Mouse (Mus musculus) lung, adult 10 weeks (tissue): ENCODE data around the gene Anxa9. TPM values are rescaled to one million over a fixed set of nuclear protein-coding genes. Genes with fewer than 3 reads are reported as not detected.

Experiments used
- polyA plus RNA-seq: library from polyadenylated mRNA; stranded (reverse); fragments of 350-450 nt; fragmentation: Illumina TruSeq; extraction: RNeasy Lipid Tissue Mini Kit (QIAGEN cat#74804); gene quantifications from one replicate; pipeline ENCODE4 v1.2.3, GENCODE M21; 2014; ENCODE audit warnings: low read depth, low replicate concordance; ENCODE audit not compliant: insufficient read depth

Anxa9 gene
- 4.2 TPM for polyA plus RNA-seq

GRCm38 (mm10) chr3:95307100-95307499, at the start of gene Anxa9:
Gene Anxa9, minus strand, starts transcription at chr3:95307176.

GRCm38 (mm10) chr3:95314486-95315093, 7.6 kb upstream of the Anxa9 start, which contains the start of gene Cers2:
Gene Cers2, plus strand, starts transcription at chr3:95314791.

DNA sequence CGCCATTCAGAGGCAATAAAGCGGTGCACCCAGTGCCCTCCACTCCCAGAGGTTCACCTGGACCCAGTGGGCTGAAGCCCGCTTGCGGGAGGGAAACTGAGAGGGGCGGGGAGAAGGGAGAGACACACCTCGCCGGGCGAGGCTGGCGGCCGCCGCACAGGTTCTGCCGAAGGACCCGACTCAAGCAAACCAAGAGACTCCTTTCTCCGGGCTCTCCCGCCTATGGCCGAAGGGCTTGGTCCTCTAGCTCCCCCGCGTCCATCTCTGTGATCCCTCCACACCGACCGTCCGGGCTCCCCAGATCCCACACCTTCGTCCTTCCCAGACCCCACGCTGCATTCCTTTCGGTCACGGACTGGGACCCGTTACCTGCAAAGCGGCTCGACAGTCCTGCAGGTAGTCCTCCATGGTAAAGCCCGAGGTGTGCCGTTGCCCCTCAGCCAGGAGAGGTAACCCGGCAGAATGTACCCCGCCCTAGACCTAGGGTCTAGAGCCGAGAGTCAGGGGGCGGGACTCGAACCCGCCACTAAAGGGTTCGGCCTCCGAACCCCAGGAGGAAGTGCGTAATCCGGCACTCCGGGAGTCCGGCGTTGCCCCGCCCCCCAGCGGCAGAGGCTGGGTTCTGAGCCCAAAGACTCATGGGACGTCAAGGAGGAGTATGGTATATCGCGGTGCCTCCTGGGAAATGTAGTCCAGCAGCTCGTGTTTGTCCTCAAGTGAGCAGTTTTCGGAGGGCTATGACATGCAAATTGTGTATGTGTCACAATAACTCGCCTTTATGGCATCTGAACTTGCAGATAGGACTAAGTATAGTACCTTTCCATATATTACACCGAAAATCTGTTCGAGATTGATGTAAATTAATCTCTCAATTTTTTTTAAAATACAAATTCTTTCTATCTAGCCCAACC, 25.5 kb downstream of the Anxa9 start, which contains the start of the genes Mindy1 and Prune1:
Mindy1 (plus strand) TSS at position 130 of the 911 bp plus-strand sequence.
Prune1 (minus strand) TSS at position 861 of the 911 bp plus-strand sequence.

GRCm38 (mm10) chr3:95250783-95251424, 56.1 kb downstream of the Anxa9 start, which contains the start of gene Bnipl:
Gene Bnipl, minus strand, starts transcription at chr3:95251193.

Other genes starting within 250 kb of the Anxa9 start
- 16.0 TPM for gene Pip5k1a, start 200.2 kb downstream of the Anxa9 start, polyA plus RNA-seq
- gene Vps72, start 196.2 kb downstream of the Anxa9 start, polyA plus RNA-seq, result 33.7 TPM
- 1.5 TPM for gene Tmod4, start 182.7 kb downstream of the Anxa9 start, polyA plus RNA-seq
- 42.6 TPM for gene Scnm1, start 173.2 kb downstream of the Anxa9 start, polyA plus RNA-seq
- gene Lysmd1, start 173.1 kb downstream of the Anxa9 start, polyA plus RNA-seq, result 8.4 TPM
- 22.1 TPM for gene Tnfaip8l2, start 164.8 kb downstream of the Anxa9 start, polyA plus RNA-seq
- 2.1 TPM for gene Sema6c, start 146.7 kb downstream of the Anxa9 start, polyA plus RNA-seq
- gene Gabpb2, start 89.3 kb downstream of the Anxa9 start, polyA plus RNA-seq, result 6.1 TPM
- gene Cdc42se1, start 78.4 kb downstream of the Anxa9 start, polyA plus RNA-seq, result 80.1 TPM
- 5.0 TPM for gene Mllt11, start 75.0 kb downstream of the Anxa9 start, polyA plus RNA-seq
- 0.84 TPM for gene Gm128, start 65.6 kb downstream of the Anxa9 start, polyA plus RNA-seq
- gene Bnipl, start 56.0 kb downstream of the Anxa9 start, polyA plus RNA-seq, result 6.7 TPM
- 41.4 TPM for gene Mindy1, start 25.8 kb downstream of the Anxa9 start, polyA plus RNA-seq
- gene Prune1, start 25.1 kb downstream of the Anxa9 start, polyA plus RNA-seq, result 11.4 TPM
- gene Cers2, start 7.6 kb upstream of the Anxa9 start, polyA plus RNA-seq, result 149 TPM
- gene Setdb1, start 50.0 kb upstream of the Anxa9 start, polyA plus RNA-seq, result 9.2 TPM
- not detected for gene 4930558C23Rik, start 95.7 kb upstream of the Anxa9 start, polyA plus RNA-seq
- gene Arnt, start 127.2 kb upstream of the Anxa9 start, polyA plus RNA-seq, result 15.8 TPM
- gene Ctsk, start 192.1 kb upstream of the Anxa9 start, polyA plus RNA-seq, result 22.5 TPM
- gene Ctss, start 219.6 kb upstream of the Anxa9 start, polyA plus RNA-seq, result 277 TPM